Mouse (Mus musculus) MN1 (cell line): Measurements from ENCODE around the gene Gramd1a.
A peak's percentile ranks its signal among the peaks of the same experiment; 100 is the strongest.

ENCODE experiments used
- DNase-seq: peaks from one replicate; pipeline ENCODE4 v3.0.0-alpha.2; 2016; ENCODE audit warnings: low spot score

Gene Gramd1a

GRCm38 (mm10) chr7:31123697-31124096 lies 32.0 kb downstream of the Gramd1a start:
- DNase-seq: no peak

GRCm38 (mm10) chr7:31122641-31123631 lies 32.8 kb downstream of the Gramd1a start:
- no peak for DNase-seq

GRCm38 (mm10) chr7:31119556-31119955 lies 36.1 kb downstream of the Gramd1a start:
- DNase-seq: no peak

GRCm38 (mm10) chr7:31118486-31118885 lies 37.2 kb downstream of the Gramd1a start:
- DNase-seq: no peak

GRCm38 (mm10) chr7:31117465-31117864 lies 38.2 kb downstream of the Gramd1a start:
- DNase-seq: no peak

- no peak for DNase-seq
Measured at GRCm38 (mm10) chr7:31116721-31117145, 39.0 kb downstream of the Gramd1a start.

- DNase-seq: peak; percentile 43
Measured at GRCm38 (mm10) chr7:31115587-31116043, 40.1 kb downstream of the Gramd1a start.

GRCm38 (mm10) chr7:31115182-31115581 lies 40.5 kb downstream of the Gramd1a start, which contains the start of gene Hpn:
Gene Hpn (minus strand): TSS chr7:31115290.
- DNase-seq: no peak

- DNase-seq: no peak
Measured at GRCm38 (mm10) chr7:31114646-31115045, 41.0 kb downstream of the Gramd1a start.

- no peak for DNase-seq
Measured at GRCm38 (mm10) chr7:31113800-31114199, 41.9 kb downstream of the Gramd1a start.

- DNase-seq: peak; percentile 38
Measured at GRCm38 (mm10) chr7:31112036-31112435, 43.7 kb downstream of the Gramd1a start.

GRCm38 (mm10) chr7:31110861-31111385 lies 44.8 kb downstream of the Gramd1a start:
- DNase-seq: no peak

- no peak for DNase-seq
Measured at GRCm38 (mm10) chr7:31109796-31110195, 45.9 kb downstream of the Gramd1a start.

- DNase-seq: peak; percentile 82
Measured at GRCm38 (mm10) chr7:31109091-31109490, 46.6 kb downstream of the Gramd1a start.

- DNase-seq: no peak
Measured at GRCm38 (mm10) chr7:31107781-31108180, 47.9 kb downstream of the Gramd1a start.

GRCm38 (mm10) chr7:31106166-31106565 lies 49.5 kb downstream of the Gramd1a start:
- DNase-seq: no peak

- peak; percentile 49 for DNase-seq
Measured at GRCm38 (mm10) chr7:31105061-31105768, 50.5 kb downstream of the Gramd1a start.

- peak; percentile 68 for DNase-seq
Measured at GRCm38 (mm10) chr7:31100786-31101185, 54.9 kb downstream of the Gramd1a start.

- no peak for DNase-seq
Measured at GRCm38 (mm10) chr7:31099612-31099982, 56.1 kb downstream of the Gramd1a start.

- DNase-seq: no peak
Measured at GRCm38 (mm10) chr7:31098697-31099611, 56.7 kb downstream of the Gramd1a start.

- DNase-seq: peak; percentile 86
Measured at GRCm38 (mm10) chr7:31097583-31098248, 58.0 kb downstream of the Gramd1a start.
